Mouse (Mus musculus): ENCODE data around the gene Rnf212. TPM values are rescaled to one million over a fixed set of nuclear protein-coding genes. Genes with fewer than 3 reads are reported as not detected.

Gene Rnf212
- total and polyA plus RNA-seq, 3 experiments: not detected

GRCm38 (mm10) chr5:108703754-108704626 is 70.8 kb downstream of the Rnf212 start:
- Histone ChIP-seq H3K36me3 (replicated peaks in 1 of 2; ENCODE audit: control insufficient read depth in 1 of 2, insufficient read depth in 1 of 2, low read length in 1 of 2) (no peaks in the 10 kb centered on the region), H3K9ac (ENCODE audit: insufficient read depth, low read depth) (no peak overlapping the region), H3K27ac (ENCODE audit: insufficient read depth, low read depth) (no peak overlapping the region), H3K79me2 (replicated peaks; ENCODE audit: control insufficient read depth, extremely low read depth, insufficient read depth, poor library complexity, severe bottlenecking) (no peaks in the 10 kb centered on the region), H3K4me3 (replicated peaks in 1 of 3; ENCODE audit: low read depth in 2 of 3, low read length in 2 of 3, poor library complexity in 1 of 3) (no peak overlapping the region), H3K4me1 (ENCODE audit: control insufficient read depth in 1 of 2, insufficient read depth in 2 of 2) (no peaks in the 10 kb centered on the region), H3K9me3 (replicated peaks; ENCODE audit: low read length) (no peaks in the 10 kb centered on the region), H3K27me3 (replicated peaks) (peaks cover 32% of the 10 kb centered on the region), H3K4me2 (ENCODE audit: insufficient read depth, low read depth, poor library complexity, severe bottlenecking) (no peak overlapping the region)
- dilution Hi-C loops (cut with MboI; ENCODE audit: extremely low pct_ligation_motif_present, extremely low pct_unique_long_range_greater_than_20kb, low sequenced_read_pairs) (no loop called here), in situ Hi-C loops (cut with MboI; ENCODE audit: low pct_ligation_motif_present, low pct_unique_long_range_greater_than_20kb, low sequenced_read_pairs) (no loop called here)
- no peak for DNase-seq (ENCODE audit: extremely low read depth)
- TF ChIP-seq HCFC1 (IDR thresholded peaks at IDR 0.05; ENCODE audit: low read depth, low read length) (no peak), SIN3A (IDR thresholded peaks at IDR 0.05; ENCODE audit: low read length) (no peak), EP300 (IDR thresholded peaks at IDR 0.05; ENCODE audit: low read length) (no peak), USF1 (IDR thresholded peaks at IDR 0.05; ENCODE audit: low read depth, low read length) (no peak), BHLHE40 (IDR thresholded peaks at IDR 0.05; ENCODE audit: low read depth, low read length) (no peak), MYC (IDR thresholded peaks at IDR 0.05; ENCODE audit: low read depth, low read length) (no peak), MEF2A (IDR thresholded peaks at IDR 0.05; ENCODE audit: borderline replicate concordance, low read depth, low read length) (no peak), POLR2A (IDR thresholded peaks at IDR 0.05; ENCODE audit: low read depth, low read length) (no peak), ZC3H11A (IDR thresholded peaks at IDR 0.05; ENCODE audit: low read depth, low read length) (no peak), UBTF (IDR thresholded peaks at IDR 0.05; ENCODE audit: low read depth, low read length) (no peak), CHD1 (IDR thresholded peaks at IDR 0.05; ENCODE audit: low read depth, low read length) (no peak), ELF1 (IDR thresholded peaks at IDR 0.05; ENCODE audit: low read depth, low read length) (no peak), MXI1 (IDR thresholded peaks at IDR 0.05; ENCODE audit: low read depth, low read length) (no peak), CHD2 (IDR thresholded peaks at IDR 0.05; ENCODE audit: low read length) (no peak)

GRCm38 (mm10) chr5:108701341-108702021 is 73.3 kb downstream of the Rnf212 start:
- no peak for TF ChIP-seq E2F4 (IDR thresholded peaks at IDR 0.05; ENCODE audit: insufficient replicate concordance, low read depth, low read length)
- no peak for TF ChIP-seq ZNF384 (IDR thresholded peaks at IDR 0.05; ENCODE audit: low read depth, low read length)
- TF ChIP-seq ZKSCAN1 (IDR thresholded peaks at IDR 0.05; ENCODE audit: borderline replicate concordance, low read depth, low read length): no peak
- TF ChIP-seq TCF12 (IDR thresholded peaks at IDR 0.05; ENCODE audit: low read depth, low read length): no peak
- no peak for TF ChIP-seq UBTF (IDR thresholded peaks at IDR 0.05; ENCODE audit: low read depth, low read length)
- dilution Hi-C loops (cut with MboI; ENCODE audit: extremely low pct_ligation_motif_present, extremely low pct_unique_long_range_greater_than_20kb, low sequenced_read_pairs): no loop called here
- Histone ChIP-seq H3K4me3 (replicated peaks in 1 of 3; ENCODE audit: low read depth in 2 of 3, low read length in 2 of 3, poor library complexity in 1 of 3) (no peak overlapping the region), H3K36me3 (replicated peaks in 1 of 2; ENCODE audit: control insufficient read depth in 1 of 2, insufficient read depth in 1 of 2, low read length in 1 of 2) (no peaks in the 10 kb centered on the region), H3K27me3 (replicated peaks) (peaks cover 53% of the 10 kb centered on the region), H3K79me2 (replicated peaks; ENCODE audit: control insufficient read depth, extremely low read depth, insufficient read depth, poor library complexity, severe bottlenecking) (no peaks in the 10 kb centered on the region), H3K4me1 (ENCODE audit: control insufficient read depth in 1 of 2, insufficient read depth in 2 of 2) (no peaks in the 10 kb centered on the region), H3K9me3 (replicated peaks; ENCODE audit: low read length) (no peaks in the 10 kb centered on the region), H3K9ac (ENCODE audit: insufficient read depth, low read depth) (no peak overlapping the region), H3K4me2 (ENCODE audit: insufficient read depth, low read depth, poor library complexity, severe bottlenecking) (no peak overlapping the region), H3K27ac (ENCODE audit: insufficient read depth, low read depth) (no peak overlapping the region)
- in situ Hi-C loops (cut with MboI; ENCODE audit: low pct_ligation_motif_present, low pct_unique_long_range_greater_than_20kb, low sequenced_read_pairs): no loop called here
- no peak for DNase-seq (ENCODE audit: extremely low read depth)

Data from CH12.LX (cell line).